Mouse (Mus musculus) ovary, postnatal 14 days (tissue): ENCODE results near the gene Selenbp2.
"Not testable (repeated sequence)": the region's sequence is repeated elsewhere in the genome, so short reads cannot be mapped to it uniquely, and the experiment has no call there.

ENCODE experiments used
- DNase-seq: peaks from one replicate; pipeline ENCODE4 v3.0.0; 2022; ENCODE audit warnings: low spot score

The Selenbp2 gene

GRCm38 (mm10) chr3:94693329-94693825, at the start of gene Selenbp2:
Selenbp2 (plus strand) TSS chr3:94693556.
- DNase-seq: no peak

- DNase-seq: no peak
Observed at GRCm38 (mm10) chr3:94648755-94649590, 44.4 kb upstream of the Selenbp2 start.

- no peak for DNase-seq
Observed at GRCm38 (mm10) chr3:94650409-94650808, 42.9 kb upstream of the Selenbp2 start.

- not testable (repeated sequence) for DNase-seq
Observed at GRCm38 (mm10) chr3:94653967-94654366, 39.4 kb upstream of the Selenbp2 start.

- DNase-seq: not testable (repeated sequence)
Observed at GRCm38 (mm10) chr3:94657852-94658739, 35.3 kb upstream of the Selenbp2 start.

GRCm38 (mm10) chr3:94658740-94659095, 34.6 kb upstream of the Selenbp2 start, which contains the start of gene Tuft1:
Tuft1 (minus strand) TSS chr3:94658872.
- peak; percentile 58 for DNase-seq

GRCm38 (mm10) chr3:94659142-94659748, 34.1 kb upstream of the Selenbp2 start:
- not testable (repeated sequence) for DNase-seq

GRCm38 (mm10) chr3:94660841-94661240, 32.5 kb upstream of the Selenbp2 start:
- not testable (repeated sequence) for DNase-seq

GRCm38 (mm10) chr3:94665060-94665802, 28.1 kb upstream of the Selenbp2 start:
- DNase-seq: not testable (repeated sequence)

- DNase-seq: not testable (repeated sequence)
Observed at GRCm38 (mm10) chr3:94665896-94666295, 27.5 kb upstream of the Selenbp2 start.

GRCm38 (mm10) chr3:94675101-94675500, 18.3 kb upstream of the Selenbp2 start:
- DNase-seq: not testable (repeated sequence)

GRCm38 (mm10) chr3:94679351-94679841, 14.0 kb upstream of the Selenbp2 start:
- no peak for DNase-seq

GRCm38 (mm10) chr3:94680032-94680431, 13.3 kb upstream of the Selenbp2 start:
- DNase-seq: not testable (repeated sequence)

GRCm38 (mm10) chr3:94680783-94681182, 12.6 kb upstream of the Selenbp2 start:
- DNase-seq: no peak

GRCm38 (mm10) chr3:94683646-94684045, 9.7 kb upstream of the Selenbp2 start:
- no peak for DNase-seq

- not testable (repeated sequence) for DNase-seq
Observed at GRCm38 (mm10) chr3:94685989-94686772, 7.2 kb upstream of the Selenbp2 start.

GRCm38 (mm10) chr3:94688698-94689097, 4.7 kb upstream of the Selenbp2 start:
- DNase-seq: not testable (repeated sequence)

GRCm38 (mm10) chr3:94689195-94689594, 4.2 kb upstream of the Selenbp2 start:
- not testable (repeated sequence) for DNase-seq

- DNase-seq: not testable (repeated sequence)
Observed at GRCm38 (mm10) chr3:94690162-94690561, 3.2 kb upstream of the Selenbp2 start.

GRCm38 (mm10) chr3:94690616-94691247, 2.6 kb upstream of the Selenbp2 start:
- DNase-seq: no peak
